Mouse (Mus musculus) adrenal gland, adult (tissue): ENCODE data around the gene Fbxo36.

ENCODE experiments used
- DNase-seq, 2 experiments: peaks; one replicate each; pipeline ENCODE4 v3.0.0; 2022 to 2023; ENCODE audit warnings: low spot score in 1 of 2; ENCODE audit not compliant: inconsistent age in 2 of 2

The Fbxo36 gene

DNA sequence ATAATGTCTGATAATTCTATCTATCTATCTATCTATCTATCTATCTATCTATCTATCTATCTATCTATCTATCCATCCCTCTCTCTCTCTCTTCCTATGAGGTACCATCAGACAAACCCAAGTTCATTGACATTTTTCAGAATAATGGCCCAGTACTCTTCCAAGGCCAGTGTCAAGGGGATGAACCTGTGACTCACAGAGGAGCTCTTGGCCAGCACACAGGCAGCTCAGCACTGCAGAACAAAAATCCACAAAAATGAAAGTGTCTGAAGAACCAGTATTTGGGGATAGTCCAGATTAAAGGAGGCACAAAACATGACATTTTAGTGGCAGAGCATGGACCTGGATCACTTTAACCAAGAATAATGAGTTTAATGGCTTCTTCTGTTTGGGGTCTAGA, 103.0 kb downstream of the Fbxo36 start:
- DNase-seq, result peak; percentile 72 to 89

DNA sequence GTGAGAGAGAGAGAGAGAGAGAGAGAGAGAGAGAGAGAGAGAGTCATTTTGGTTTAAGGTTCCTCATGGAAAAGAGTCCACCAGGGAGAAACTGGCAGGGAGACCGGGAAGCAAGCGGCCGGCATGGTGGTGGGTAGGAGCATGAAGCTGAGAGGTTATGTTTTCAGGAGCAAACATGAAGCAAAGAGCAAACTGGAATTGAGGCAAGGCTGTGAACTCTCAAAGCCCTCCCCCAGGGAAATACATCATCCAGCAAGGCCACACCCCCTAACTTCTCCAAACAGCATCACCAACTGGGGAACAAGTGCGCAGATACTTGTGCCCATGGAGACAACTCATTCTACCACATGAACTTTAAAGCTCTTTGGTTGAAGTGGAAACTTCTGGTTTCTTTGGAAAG, 103.9 kb downstream of the Fbxo36 start:
- peak in 1 of 2 experiments; percentile 56 for DNase-seq

DNA sequence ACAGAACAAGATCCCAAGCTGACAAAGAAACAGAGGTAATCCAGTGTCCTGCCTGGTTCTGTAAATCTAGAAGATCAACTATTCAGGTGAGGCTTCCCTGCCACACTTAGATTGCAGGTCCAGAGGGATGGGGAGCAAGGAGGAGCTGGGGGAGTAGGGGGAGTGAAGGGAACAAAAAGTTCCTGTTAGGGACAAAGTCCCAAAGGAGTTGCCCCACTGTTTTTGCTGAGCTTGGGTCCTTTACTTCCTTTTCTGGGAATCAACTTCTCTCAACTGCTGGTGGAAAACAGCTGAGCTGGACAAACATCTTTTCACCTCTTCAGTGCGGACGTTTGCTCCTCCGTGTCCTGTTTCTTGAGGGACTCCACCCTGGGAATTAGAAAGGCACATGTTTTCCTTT, 106.3 kb downstream of the Fbxo36 start:
- DNase-seq, result no peak

DNA sequence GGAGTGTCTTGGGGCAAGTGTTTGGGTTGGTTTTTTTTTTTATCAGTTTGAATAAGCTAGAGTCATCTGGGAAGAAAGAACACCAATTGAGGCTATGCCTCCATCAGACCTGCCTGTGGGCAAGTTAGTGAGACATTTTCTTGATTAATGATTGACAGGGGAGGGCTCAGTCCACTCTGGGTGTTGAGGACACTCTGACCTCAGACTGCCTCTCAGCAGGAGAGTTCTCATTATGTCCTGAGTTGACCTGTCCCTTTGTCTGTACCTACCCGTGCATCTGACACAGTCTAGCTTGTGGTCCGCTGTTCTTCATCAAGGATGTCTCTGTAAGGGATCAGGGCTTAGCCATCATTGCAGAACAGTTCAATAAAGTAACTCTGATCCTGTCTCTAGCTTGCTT, 107.7 kb downstream of the Fbxo36 start:
- DNase-seq, result peak in 1 of 2 experiments; percentile 18
